Mouse (Mus musculus): ENCODE data around the gene Pla2g15.

DNA sequence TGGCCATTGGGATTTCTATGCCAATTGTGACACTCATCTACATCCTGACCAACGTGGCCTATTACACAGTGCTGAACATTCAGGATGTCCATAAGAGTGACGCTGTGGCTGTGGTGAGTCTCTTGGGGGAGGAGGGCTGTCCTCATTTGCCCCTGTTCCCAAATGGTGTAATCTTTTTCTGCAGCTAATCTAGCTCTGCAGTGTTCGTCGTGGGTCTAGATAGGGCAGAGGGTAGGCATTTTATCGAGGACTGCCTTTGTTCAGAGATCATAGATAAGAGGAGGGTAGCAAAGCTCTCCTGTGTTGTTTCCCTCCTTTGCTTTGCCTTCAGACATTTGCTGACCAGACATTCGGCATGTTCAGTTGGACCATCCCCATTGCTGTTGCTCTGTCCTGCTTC, 43.0 kb downstream of the Pla2g15 start:
- TF ChIP-seq CTCF (IDR thresholded peaks at IDR 0.05; ENCODE audit: low read depth, low read length) (no peak), POLR2A (IDR thresholded peaks at IDR 0.05; ENCODE audit: borderline replicate concordance, low read depth, low read length) (no peak)

Measured in bone marrow macrophage, adult 2 months (primary cell).